8 mouse cellular contexts compared by ENCODE assay signal in genomic region chr8:85299434-85300077, GRCm38 (mm10). TPM values are rescaled to one million over a fixed set of nuclear protein-coding genes. Genes with fewer than 3 reads are reported as not detected.
A peak's percentile ranks its signal among the peaks of the same experiment; 100 is the strongest.
DNase-seq lines count a peak whose midpoint lies in the region; ATAC-seq lines count a peak whose summit lies in the region.

Gene Orc6, plus strand, starts transcription at chr8:85299632.
Gene Vps35, minus strand, starts transcription at chr8:85299802.

- no peaks in the 10 kb centered on the region for H3K9me3 ChIP-seq in hindbrain, embryonic 11.5 days (ENCODE audit: control insufficient read depth, low read length)

- H3K4me1 ChIP-seq in hindbrain, embryonic 11.5 days (replicated peaks; ENCODE audit: control insufficient read depth, insufficient read depth, low read length) = peaks cover 5% of the 10 kb centered on the region

- H3K4me2 ChIP-seq in hindbrain, embryonic 11.5 days (replicated peaks; ENCODE audit: low read depth, low read length) = peak within 1 kb of the TSS; percentile 83

- peak within 1 kb of the TSS; percentile 92 for H3K9ac ChIP-seq in hindbrain, embryonic 11.5 days (ENCODE audit: low read depth, low read length)

- H3K36me3 ChIP-seq in hindbrain, embryonic 11.5 days (ENCODE audit: control insufficient read depth, insufficient read depth, low read length) = 0 out of 2 replicates have a peak, but pooled peaks cover 2% of the 10 kb centered on the region

- no peaks in the 10 kb centered on the region for H3K27me3 ChIP-seq in hindbrain, embryonic 11.5 days (ENCODE audit: control insufficient read depth, insufficient read depth, low read length)

- under 1% methylated on average over 63 of the region's 63 CpGs for WGBS in hindbrain, embryonic 11.5 days

- H3K4me3 ChIP-seq in hindbrain, embryonic 11.5 days (ENCODE audit: low read depth, low read length) = peak within 1 kb of the TSS; percentile 85

- DNase-seq in Muller cell, postnatal 12 days (ENCODE audit: inconsistent ontology term) = peak; percentile 98
- peak; percentile 95 for DNase-seq in cerebellum, adult 9-11 months
- DNase-seq in frontal cortex, adult 2 months (ENCODE audit: extremely low spot score in 1 of 2, low spot score in 1 of 2) = peak; percentile 92 to 97
- DNase-seq in hindbrain, embryonic 11.5 days (ENCODE audit: low spot score) = peak; percentile 98
- DNase-seq in layer of hippocampus, postnatal 10 days (ENCODE audit: low spot score in 2 of 2) = peak; percentile 96 to 97
- DNase-seq in lung, postnatal 10 days = peak; percentile 98
- DNase-seq in ovary, postnatal 36 days (ENCODE audit: low spot score) = peak; percentile 94
- DNase-seq in thymus, postnatal 25 days = peak; percentile 96

- H3K27ac ChIP-seq in hindbrain, embryonic 11.5 days (ENCODE audit: low read depth, low read length) = peak within 1 kb of the TSS; percentile 94

- peak; percentile 99 for ATAC-seq in hindbrain, embryonic 11.5 days (ENCODE audit: low FRiP score)

RNA-seq across cellular contexts. Expression of gene Orc6, which starts in this region (rescaled TPM):
- 38.0 and 43.2 TPM in 2 replicates for polyA plus RNA-seq in frontal cortex, adult 2 months (2012; rRNA removed)
- 125 and 127 TPM in 2 replicates for polyA plus RNA-seq in hindbrain, embryonic 11.5 days (2014; fragmentation: Nextera tagmentation; extraction: Ambion mirVana)
- 10 to 100 TPM; 43.4 to 43.6 TPM for total RNA-seq in layer of hippocampus, postnatal 10 days (2021)

RNA-seq across cellular contexts. Expression of gene Vps35, which starts in this region (rescaled TPM):
- polyA plus RNA-seq in frontal cortex, adult 2 months (2012; rRNA removed) = 75.1 and 87.8 TPM in 2 replicates
- 174 and 194 TPM in 2 replicates for polyA plus RNA-seq in hindbrain, embryonic 11.5 days (2014; fragmentation: Nextera tagmentation; extraction: Ambion mirVana)
- total RNA-seq in layer of hippocampus, postnatal 10 days (2021) = 100 to 1,000 TPM; 145 to 148 TPM

Comparison
In these comparisons a context has a peak if more than half of its experiments do, and no peak if none do; other contexts are left out.
1. Peak in every context shown above with its lines: DNase-seq, ATAC-seq, H3K4me3 ChIP-seq and H3K27ac ChIP-seq.